Mouse (Mus musculus) stomach, postnatal 0 days (tissue): ENCODE data around the gene Ube2h.

Experiments
- CTCF ChIP-seq: IDR thresholded peaks from 2 replicates; pipeline ENCODE4 v1.5.1; 2016; ENCODE audit warnings: antibody characterized with exemption, low read depth, mild to moderate bottlenecking, moderate library complexity
- EP300 ChIP-seq: optimal IDR thresholded peaks from 2 replicates; pipeline ENCODE3; 2016; ENCODE audit warnings: antibody characterized with exemption

GRCm38 (mm10) chr6:30173551-30174460 is 130.5 kb downstream of the Ube2h start:
- no peak for TF ChIP-seq EP300
- no peak for TF ChIP-seq CTCF
